Comparison of ENCODE assay signal across 14 mouse cellular contexts in genomic region chr2:92770098-92770497, GRCm38 (mm10).
"Had no signal": no experiment of that assay in that cellular context is flagged by ENCODE, and none has a peak within 500 bp of the region (broad histone marks: within the 10 kb centered on the region; RNA-seq: fewer than 3 reads in every experiment).

No protein-coding gene starts in this region.

- H3K27me3 ChIP-seq: limb, embryonic 15.5 days; midbrain, embryonic 15.5 days; neural tube, embryonic 13.5 days had no signal

- H3K9me3 ChIP-seq: limb, embryonic 15.5 days; midbrain, embryonic 15.5 days; neural tube, embryonic 13.5 days had no signal

- ATAC-seq: midbrain, embryonic 15.5 days had no signal

- H3K4me1 ChIP-seq: limb, embryonic 15.5 days; midbrain, embryonic 15.5 days had no signal

- H3K27ac ChIP-seq: layer of hippocampus, adult 2 months; limb, embryonic 15.5 days; liver, embryonic 14.5 days; midbrain, embryonic 15.5 days; neural tube, embryonic 13.5 days had no signal

- H3K9ac ChIP-seq: limb, embryonic 15.5 days; liver, embryonic 14.5 days; midbrain, embryonic 15.5 days; neural tube, embryonic 13.5 days had no signal

- H3K4me3 ChIP-seq: layer of hippocampus, adult 2 months; limb, embryonic 15.5 days; midbrain, embryonic 15.5 days; neural tube, embryonic 13.5 days had no signal

- H3K4me2 ChIP-seq: limb, embryonic 15.5 days; midbrain, embryonic 15.5 days; neural tube, embryonic 13.5 days had no signal

- H3K36me3 ChIP-seq: limb, embryonic 15.5 days; midbrain, embryonic 15.5 days; neural tube, embryonic 13.5 days had no signal

- DNase-seq: kidney, adult 18-20 months; kidney, postnatal 10 days; kidney, postnatal 4 days; lung, adult 18-20 months; lung, postnatal 36 days; right cerebral cortex, postnatal 4 days; spleen, adult 18-20 months; thymus, adult 18-20 months; thymus, postnatal 14 days had no signal
